Mouse (Mus musculus): Measurements from ENCODE around the gene Zfp536.

GRCm38 (mm10) chr7:37554405-37554804 is 219.0 kb downstream of the Zfp536 start:
- TF ChIP-seq CTCF (IDR thresholded peaks at IDR 0.05) (no peak), EP300 (IDR thresholded peaks at IDR 0.05; ENCODE audit: insufficient read depth, low read depth, low read length) (no peak), POLR2A (IDR thresholded peaks at IDR 0.05; ENCODE audit: insufficient read depth, low read depth, low read length) (no peak)

Measured in heart, adult 2 months (tissue).